10 mouse cellular contexts compared by ENCODE assay signal in genomic region chr11:20941546-20941945, GRCm38 (mm10).
DNase-seq lines count a peak whose midpoint lies in the region; ATAC-seq lines count a peak whose summit lies in the region.
"Had no signal": no experiment of that assay in that cellular context is flagged by ENCODE, and none has a peak within 500 bp of the region (broad histone marks: within the 10 kb centered on the region; RNA-seq: fewer than 3 reads in every experiment).

No protein-coding gene starts in this region.

- H3K4me2 ChIP-seq in heart, embryonic 11.5 days: no peak overlapping the region
- H3K4me2 ChIP-seq in hindbrain, embryonic 16.5 days (ENCODE audit: low read length): no peak overlapping the region

- ATAC-seq in heart, embryonic 11.5 days (replicated peaks; ENCODE audit: insufficient number of reproducible peaks, low FRiP score, low TSS enrichment): no peak
- ATAC-seq in hindbrain, embryonic 16.5 days: peak; percentile 52
- ATAC-seq: Patski had no signal

- WGBS in heart, embryonic 11.5 days (ENCODE audit: insufficient replicate concordance): 62% methylated on average over 4 of the region's 4 CpGs
- WGBS in hindbrain, embryonic 16.5 days: 26% methylated on average over 4 of the region's 4 CpGs
- WGBS in limb, embryonic 10.5 days: 79% methylated on average over 4 of the region's 4 CpGs

- H3K27me3 ChIP-seq in heart, embryonic 11.5 days (ENCODE audit: control insufficient read depth, insufficient read depth, low read length): no peaks in the 10 kb centered on the region
- no peaks in the 10 kb centered on the region for H3K27me3 ChIP-seq in hindbrain, embryonic 16.5 days (replicated peaks; ENCODE audit: control insufficient read depth, insufficient read depth, low read length)
- H3K27me3 ChIP-seq in limb, embryonic 10.5 days (ENCODE audit: low read depth, poor library complexity, severe bottlenecking): no peaks in the 10 kb centered on the region
- H3K27me3 ChIP-seq: Patski had no signal

- H3K9ac ChIP-seq in heart, embryonic 11.5 days (ENCODE audit: low read depth, low read length): no peak overlapping the region
- H3K9ac ChIP-seq in hindbrain, embryonic 16.5 days (ENCODE audit: low read depth, low read length): no peak overlapping the region
- H3K9ac ChIP-seq: liver, embryonic 14.5 days had no signal

- no peaks in the 10 kb centered on the region for H3K9me3 ChIP-seq in heart, embryonic 11.5 days (replicated peaks; ENCODE audit: control insufficient read depth, low read length)
- H3K9me3 ChIP-seq in hindbrain, embryonic 16.5 days (ENCODE audit: control insufficient read depth, low read length): no peaks in the 10 kb centered on the region
- H3K9me3 ChIP-seq in limb, embryonic 10.5 days (replicated peaks): no peaks in the 10 kb centered on the region

- H3K36me3 ChIP-seq in heart, embryonic 11.5 days (ENCODE audit: control insufficient read depth, insufficient read depth, low read length): no peaks in the 10 kb centered on the region
- H3K36me3 ChIP-seq in hindbrain, embryonic 16.5 days (ENCODE audit: control insufficient read depth, insufficient read depth, low read length): no peaks in the 10 kb centered on the region
- H3K36me3 ChIP-seq in limb, embryonic 10.5 days: no peaks in the 10 kb centered on the region

- H3K4me1 ChIP-seq in heart, embryonic 11.5 days (ENCODE audit: control insufficient read depth, insufficient read depth, low read length): no peaks in the 10 kb centered on the region
- H3K4me1 ChIP-seq in hindbrain, embryonic 16.5 days (ENCODE audit: control insufficient read depth, insufficient read depth, low read depth, low read length): no peaks in the 10 kb centered on the region
- H3K4me1 ChIP-seq in limb, embryonic 10.5 days: no peaks in the 10 kb centered on the region

- H3K4me3 ChIP-seq in heart, embryonic 11.5 days (ENCODE audit: low read depth, low read length): no peak overlapping the region
- H3K4me3 ChIP-seq in hindbrain, embryonic 16.5 days (ENCODE audit: low read length): no peak overlapping the region
- no peak overlapping the region for H3K4me3 ChIP-seq in limb, embryonic 10.5 days

- H3K27ac ChIP-seq in heart, embryonic 11.5 days (ENCODE audit: low read depth, low read length): no peak overlapping the region
- no peak overlapping the region for H3K27ac ChIP-seq in hindbrain, embryonic 16.5 days (ENCODE audit: low read depth, low read length)
- peak overlapping the region; percentile 40; the same call in 1 of the 2 replicates for H3K27ac ChIP-seq in limb, embryonic 10.5 days
- H3K27ac ChIP-seq: liver, embryonic 14.5 days had no signal

- peak; percentile 5 for DNase-seq in cerebellum, adult 11-12 months
- DNase-seq in cerebellum, adult 8-10 months: no peak
- DNase-seq in heart, postnatal 4 days: peak; percentile 56
- no peak for DNase-seq in limb, embryonic 10.5 days (ENCODE audit: low spot score)
- DNase-seq in kidney, adult 18-20 months: no peak
- DNase-seq in adrenal gland, adult (ENCODE audit: inconsistent age in 2 of 2, low spot score in 1 of 2): no peak

Comparison
In these comparisons a context has a peak if more than half of its experiments do, and no peak if none do; other contexts are left out.
1. DNase-seq: peak in cerebellum, adult 11-12 months (single experiment) and heart, postnatal 4 days (single experiment); none in cerebellum, adult 8-10 months (single experiment), limb, embryonic 10.5 days (single experiment), kidney, adult 18-20 months (single experiment) and adrenal gland, adult (0 of 2).